Mouse (Mus musculus): ENCODE data around the gene Sp8. TPM values are rescaled to one million over a fixed set of nuclear protein-coding genes. Genes with fewer than 3 reads are reported as not detected.

The Sp8 gene
- polyA plus RNA-seq, 1 experiment from 2014 or later = not detected

DNA sequence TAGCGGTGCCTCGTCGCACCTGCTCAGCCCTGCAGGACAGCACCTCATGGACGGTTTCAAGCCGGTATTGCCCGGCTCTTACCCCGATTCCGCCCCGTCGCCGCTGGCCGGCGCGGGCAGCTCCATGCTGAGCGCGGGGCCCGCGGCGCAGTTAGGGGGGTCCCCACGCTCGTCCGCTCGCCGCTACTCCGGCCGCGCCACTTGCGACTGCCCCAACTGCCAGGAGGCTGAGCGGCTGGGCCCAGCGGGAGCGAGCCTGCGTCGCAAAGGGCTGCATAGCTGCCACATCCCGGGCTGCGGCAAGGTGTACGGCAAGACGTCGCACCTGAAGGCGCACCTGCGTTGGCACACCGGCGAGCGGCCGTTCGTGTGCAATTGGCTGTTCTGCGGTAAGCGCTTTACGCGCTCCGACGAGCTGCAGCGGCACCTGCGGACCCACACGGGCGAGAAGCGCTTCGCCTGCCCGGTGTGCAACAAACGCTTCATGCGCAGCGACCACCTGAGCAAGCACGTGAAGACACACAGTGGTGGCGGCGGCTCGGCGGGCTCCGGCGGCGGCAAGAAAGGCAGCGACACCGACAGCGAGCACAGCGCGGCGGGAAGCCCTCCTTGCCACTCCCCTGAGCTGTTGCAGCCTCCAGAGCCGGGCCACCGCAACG, 3.2 kb downstream of the Sp8 start:
- 1% methylated on average over 76 of the region's 78 CpGs for WGBS (ENCODE audit: insufficient replicate concordance)
- H3K27me3 ChIP-seq = peaks cover 93% of the 10 kb centered on the region

DNA sequence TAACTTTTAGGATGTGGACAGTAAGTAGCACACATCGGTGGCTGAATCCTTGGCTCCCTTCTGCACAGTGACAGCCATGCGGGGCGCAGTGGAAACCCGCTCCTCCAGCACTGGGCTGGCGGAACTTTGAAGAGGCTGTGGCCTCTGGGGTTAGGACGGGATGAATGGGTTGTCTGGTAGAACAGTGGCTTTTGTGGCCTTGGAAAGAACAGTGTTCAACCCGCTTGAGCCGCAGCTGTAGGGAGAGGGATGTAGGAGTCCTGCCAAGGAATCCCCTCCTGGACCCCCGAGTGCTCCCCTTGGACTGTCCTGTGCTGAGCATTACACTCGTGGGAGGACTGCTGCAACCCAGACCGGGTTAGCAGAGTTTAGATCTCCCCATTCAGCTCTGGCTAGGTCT, 3.9 kb downstream of the Sp8 start:
- H3K9ac ChIP-seq = no peak overlapping the region
- H3K36me3 ChIP-seq (replicated peaks) = no peaks in the 10 kb centered on the region
- ATAC-seq (ENCODE audit: insufficient read depth) = no peak
- 2% methylated on average over 11 of the region's 11 CpGs for whole genome bisulfite sequencing (ENCODE audit: insufficient replicate concordance)
- H3K4me2 ChIP-seq = no peak overlapping the region
- H3K27me3 ChIP-seq = peaks cover 93% of the 10 kb centered on the region
- H3K4me3 ChIP-seq (replicated peaks) = no peak overlapping the region
- peaks cover 11% of the 10 kb centered on the region for H3K4me1 ChIP-seq (replicated peaks)
- no peaks in the 10 kb centered on the region for H3K9me3 ChIP-seq (replicated peaks)
- H3K27ac ChIP-seq (replicated peaks) = no peak overlapping the region

More for the DNA sequence above, 3.2 kb downstream of the Sp8 start:
- 0 out of 2 replicates have a peak, but pooled peaks have one; percentile 15 for ATAC-seq (ENCODE audit: insufficient read depth)
- Histone ChIP-seq H3K4me1 (replicated peaks) (peaks cover 11% of the 10 kb centered on the region), H3K4me2 (peak overlapping the region; percentile 46), H3K9me3 (replicated peaks) (no peaks in the 10 kb centered on the region), H3K27ac (replicated peaks) (no peak overlapping the region), H3K4me3 (replicated peaks) (peak overlapping the region; percentile 20; the same call in 1 of the 2 replicates), H3K36me3 (replicated peaks) (no peaks in the 10 kb centered on the region), H3K9ac (no peak overlapping the region)

DNA sequence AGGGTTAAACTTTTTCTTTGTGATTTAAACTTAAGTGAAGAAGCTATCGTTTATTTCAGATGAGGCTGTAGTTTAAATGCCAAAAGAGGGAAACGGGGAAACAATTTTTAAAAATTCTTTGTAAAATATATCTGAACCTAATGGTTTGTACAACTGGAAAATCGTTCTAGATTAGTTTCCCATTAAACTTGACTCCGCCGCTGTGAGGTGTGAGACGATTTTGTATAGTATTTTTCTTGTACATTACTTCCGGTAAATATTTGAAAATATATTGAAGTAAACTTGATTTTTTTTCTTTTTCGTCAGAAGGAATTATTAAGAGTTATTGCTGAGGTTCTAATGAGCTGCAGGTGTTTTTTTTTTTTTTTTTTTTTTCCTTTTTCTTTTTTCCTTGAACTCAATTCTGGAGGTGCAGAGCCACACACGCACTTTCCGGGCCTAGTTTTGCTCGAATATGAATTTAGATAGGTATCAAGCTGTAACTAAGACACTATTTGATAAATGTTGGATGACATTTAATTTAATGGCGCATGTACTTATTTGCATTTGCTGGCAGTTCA, 4.8 kb downstream of the Sp8 start:
- 20% methylated on average over 12 of the region's 12 CpGs for WGBS (ENCODE audit: insufficient replicate concordance)
- H3K4me1 ChIP-seq (replicated peaks) = peaks cover 11% of the 10 kb centered on the region
- ATAC-seq (ENCODE audit: insufficient read depth) = no peak
- H3K9me3 ChIP-seq (replicated peaks) = no peaks in the 10 kb centered on the region
- H3K9ac ChIP-seq = no peak overlapping the region
- H3K27me3 ChIP-seq = peaks cover 92% of the 10 kb centered on the region
- no peaks in the 10 kb centered on the region for H3K36me3 ChIP-seq (replicated peaks)
- no peak overlapping the region for H3K27ac ChIP-seq (replicated peaks)
- H3K4me3 ChIP-seq (replicated peaks) = no peak overlapping the region
- H3K4me2 ChIP-seq = no peak overlapping the region

DNA sequence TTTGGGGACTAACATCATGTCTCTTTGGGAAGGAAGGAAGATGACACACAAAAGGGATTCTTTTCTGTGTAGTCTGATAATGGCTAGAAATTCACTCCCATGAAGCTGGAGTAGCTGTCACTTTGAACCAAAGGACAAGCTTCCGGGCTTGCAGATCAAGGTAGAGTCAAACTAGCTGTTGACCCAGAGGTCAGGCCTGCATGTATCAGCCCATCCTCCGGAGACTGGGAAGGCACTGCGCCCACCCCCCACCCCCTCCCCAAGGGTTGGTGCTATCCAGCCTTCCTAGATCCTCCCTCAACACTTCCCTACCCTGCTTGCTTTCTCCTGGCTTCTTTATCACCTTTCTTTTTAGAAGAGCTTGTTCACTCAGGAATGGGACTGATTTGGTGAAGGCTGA, 7.2 kb downstream of the Sp8 start:
- no peak for ATAC-seq (ENCODE audit: insufficient read depth)
- no peak overlapping the region for H3K4me3 ChIP-seq (replicated peaks)

DNA sequence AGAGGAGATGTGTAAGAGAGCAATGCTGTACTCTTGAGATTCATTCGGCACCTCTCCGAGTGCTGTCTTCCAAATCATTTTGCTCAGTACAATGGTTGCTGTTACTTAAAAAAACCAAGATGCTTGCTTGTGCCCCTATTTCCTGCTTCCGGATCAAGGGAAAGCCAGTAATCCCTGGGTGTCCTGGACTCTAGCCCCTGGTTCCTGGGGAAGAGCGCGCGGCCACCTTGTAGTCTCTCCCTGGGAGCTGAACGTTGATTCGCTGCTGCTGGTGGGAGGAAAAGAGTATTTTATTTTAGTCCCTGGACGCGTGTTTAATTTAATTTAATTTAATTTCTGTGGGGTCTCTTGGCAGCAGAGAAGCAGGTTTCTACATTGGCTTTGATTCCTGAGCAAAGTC, 8.3 kb downstream of the Sp8 start:
- no peak for ATAC-seq (ENCODE audit: insufficient read depth)
- H3K27ac ChIP-seq (replicated peaks) = no peak overlapping the region
- no peaks in the 10 kb centered on the region for H3K9me3 ChIP-seq (replicated peaks)
- H3K4me3 ChIP-seq (replicated peaks) = peak overlapping the region; percentile 42
- peaks cover 74% of the 10 kb centered on the region for H3K27me3 ChIP-seq
- peak overlapping the region; percentile 59 for H3K4me2 ChIP-seq
- peaks cover 1% of the 10 kb centered on the region; the same call in 1 of the 2 replicates for H3K4me1 ChIP-seq (replicated peaks)
- 3% methylated on average over 10 of the region's 10 CpGs for WGBS (ENCODE audit: insufficient replicate concordance)
- no peak overlapping the region for H3K9ac ChIP-seq
- H3K36me3 ChIP-seq (replicated peaks) = no peaks in the 10 kb centered on the region

More for the DNA sequence above, 7.2 kb downstream of the Sp8 start:
- no peak overlapping the region for H3K4me2 ChIP-seq
- H3K27ac ChIP-seq (replicated peaks) = no peak overlapping the region
- peaks cover 5% of the 10 kb centered on the region for H3K4me1 ChIP-seq (replicated peaks)
- no peak overlapping the region for H3K9ac ChIP-seq
- H3K9me3 ChIP-seq (replicated peaks) = no peaks in the 10 kb centered on the region
- H3K36me3 ChIP-seq (replicated peaks) = no peaks in the 10 kb centered on the region
- H3K27me3 ChIP-seq = peaks cover 85% of the 10 kb centered on the region
- 4% methylated on average over 3 of the region's 3 CpGs for WGBS (ENCODE audit: insufficient replicate concordance)

DNA sequence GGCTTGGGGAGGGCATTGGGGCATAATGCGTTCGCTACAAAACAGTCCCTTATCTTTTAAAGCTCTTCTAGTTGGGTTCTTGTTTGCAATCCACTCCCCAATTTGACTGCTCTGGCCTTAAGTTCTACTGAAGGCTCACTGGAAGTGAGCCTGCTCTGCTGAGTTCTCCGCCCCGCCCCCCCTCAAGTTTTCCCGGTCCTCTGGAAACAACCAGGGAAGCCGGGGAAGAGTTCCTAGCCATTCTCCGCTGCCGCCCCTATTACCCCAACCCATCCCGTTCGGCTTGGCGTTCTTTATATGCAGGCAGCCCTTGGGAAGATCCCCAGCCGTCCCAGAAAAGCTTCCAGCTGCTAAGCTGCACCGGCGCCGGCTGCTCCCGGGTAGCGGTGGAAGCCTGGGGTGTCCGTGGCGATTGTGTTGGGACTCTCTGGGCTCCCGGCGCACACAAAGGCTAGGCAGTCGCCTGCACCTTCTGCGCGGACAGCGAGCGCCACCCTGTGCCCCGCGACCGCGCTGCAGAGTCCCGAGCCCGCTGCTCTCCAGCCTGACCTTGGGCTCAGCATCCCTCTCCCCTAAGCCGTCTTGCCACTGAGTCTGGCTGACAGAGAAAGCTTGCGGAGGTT, 8.8 kb downstream of the Sp8 start:
- H3K4me1 ChIP-seq (replicated peaks) = no peaks in the 10 kb centered on the region
- H3K4me3 ChIP-seq (replicated peaks) = peak overlapping the region; percentile 42
- under 1% methylated on average over 34 of the region's 34 CpGs for WGBS (ENCODE audit: insufficient replicate concordance)
- no peaks in the 10 kb centered on the region for H3K9me3 ChIP-seq (replicated peaks)
- peaks cover 69% of the 10 kb centered on the region for H3K27me3 ChIP-seq
- peak overlapping the region; percentile 59 for H3K4me2 ChIP-seq
- H3K36me3 ChIP-seq (replicated peaks) = no peaks in the 10 kb centered on the region
- H3K27ac ChIP-seq (replicated peaks) = no peak overlapping the region
- peak; percentile 62 for ATAC-seq (ENCODE audit: insufficient read depth)
- no peak overlapping the region for H3K9ac ChIP-seq

DNA sequence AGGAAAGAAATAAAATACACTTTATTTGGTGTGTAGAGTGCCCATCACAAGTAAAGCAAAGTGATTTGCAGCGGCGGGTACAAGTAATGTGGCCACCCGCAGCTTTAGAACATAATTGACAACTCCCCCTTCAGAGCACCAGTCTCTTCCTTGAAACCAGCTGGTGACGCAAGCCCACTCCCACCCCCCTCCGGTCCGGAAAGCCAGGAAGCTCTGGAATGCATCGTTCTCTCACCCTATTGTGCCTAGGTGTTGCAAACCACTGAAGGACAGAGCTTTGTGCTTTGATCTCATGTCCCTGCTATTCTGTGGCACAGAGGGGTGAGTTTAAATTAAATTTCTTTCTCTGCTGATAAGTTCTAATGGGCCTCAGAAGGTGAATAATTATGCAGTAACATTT, 10.0 kb downstream of the Sp8 start:
- no peak overlapping the region for H3K27ac ChIP-seq (replicated peaks)
- no peak overlapping the region for H3K4me3 ChIP-seq (replicated peaks)
- ATAC-seq (ENCODE audit: insufficient read depth) = no peak
- no peak overlapping the region for H3K9ac ChIP-seq
- H3K36me3 ChIP-seq (replicated peaks) = no peaks in the 10 kb centered on the region
- H3K4me1 ChIP-seq (replicated peaks) = no peaks in the 10 kb centered on the region
- no peak overlapping the region for H3K4me2 ChIP-seq
- 3% methylated on average over 7 of the region's 7 CpGs for WGBS (ENCODE audit: insufficient replicate concordance)
- H3K27me3 ChIP-seq = peaks cover 57% of the 10 kb centered on the region
- H3K9me3 ChIP-seq (replicated peaks) = no peaks in the 10 kb centered on the region

DNA sequence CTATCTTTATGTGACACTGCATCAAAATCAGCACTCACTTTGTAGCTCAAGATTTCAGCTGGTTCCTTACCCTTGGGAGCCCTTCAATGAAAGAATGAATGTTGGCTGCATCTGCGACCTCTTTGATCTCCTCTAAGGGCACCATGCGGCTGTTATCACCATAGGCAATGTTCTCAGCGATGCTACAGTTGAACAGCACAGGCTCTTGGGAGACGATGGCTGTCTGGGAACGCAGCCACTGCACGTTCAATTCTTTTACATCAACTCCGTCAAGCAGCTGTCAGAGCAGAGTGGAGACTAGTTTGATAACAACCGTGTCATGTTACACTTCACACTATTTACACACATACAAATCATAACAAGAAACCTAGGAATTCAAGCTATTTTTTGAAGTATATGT, 26.5 kb downstream of the Sp8 start:
- Histone ChIP-seq H3K36me3 (replicated peaks) (no peaks in the 10 kb centered on the region), H3K9me3 (replicated peaks) (no peaks in the 10 kb centered on the region), H3K27ac (replicated peaks) (no peak overlapping the region), H3K27me3 (no peaks in the 10 kb centered on the region), H3K4me3 (replicated peaks) (no peak overlapping the region), H3K4me1 (replicated peaks) (no peaks in the 10 kb centered on the region), H3K9ac (no peak overlapping the region), H3K4me2 (no peak overlapping the region)
- 56% methylated on average over 8 of the region's 8 CpGs for WGBS (ENCODE audit: insufficient replicate concordance)
- ATAC-seq (ENCODE audit: insufficient read depth) = no peak

DNA sequence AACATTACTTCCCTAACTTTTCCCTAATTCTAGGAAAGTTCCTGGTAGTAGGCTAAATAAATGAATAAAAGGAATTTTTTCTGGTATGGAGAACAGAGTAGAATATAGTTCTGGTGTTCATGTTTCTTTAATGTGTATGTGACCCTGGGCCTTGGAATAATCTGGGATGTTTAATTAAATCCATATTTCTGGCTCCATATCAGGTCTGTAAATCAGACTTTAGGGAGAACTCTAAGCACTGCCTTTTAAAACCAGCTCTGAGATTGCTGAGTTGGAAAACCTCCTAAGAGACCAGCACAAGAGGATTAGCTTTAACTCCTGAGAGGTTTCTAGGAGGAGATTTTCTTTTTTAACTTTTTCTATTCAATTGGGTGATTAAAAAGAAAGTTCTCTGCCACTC, 36.7 kb downstream of the Sp8 start:
- Histone ChIP-seq H3K4me2 (no peak overlapping the region), H3K27ac (replicated peaks) (no peak overlapping the region), H3K4me1 (replicated peaks) (no peaks in the 10 kb centered on the region), H3K27me3 (no peaks in the 10 kb centered on the region), H3K9ac (no peak overlapping the region), H3K9me3 (replicated peaks) (no peaks in the 10 kb centered on the region), H3K4me3 (replicated peaks) (no peak overlapping the region), H3K36me3 (replicated peaks) (no peaks in the 10 kb centered on the region)
- ATAC-seq (ENCODE audit: insufficient read depth) = no peak

DNA sequence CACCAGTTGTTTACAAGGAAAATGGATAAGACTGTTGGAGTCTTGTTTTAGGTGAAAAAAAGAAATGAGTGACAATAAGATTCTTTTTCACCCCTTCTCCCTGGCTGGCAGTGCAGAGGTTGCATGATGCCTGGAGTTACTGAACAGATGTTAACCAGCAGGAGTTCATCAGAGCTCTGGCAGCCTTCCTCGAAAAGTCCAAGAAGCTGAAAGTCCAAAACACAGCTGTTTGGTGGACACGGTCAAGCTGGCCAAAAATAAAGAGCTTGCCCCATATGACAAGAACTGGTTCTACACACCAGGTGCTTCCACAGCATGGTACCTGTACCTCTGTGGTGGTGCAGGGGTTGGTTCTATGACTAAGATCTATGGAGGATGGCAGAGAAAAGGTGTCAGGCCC, 41.8 kb downstream of the Sp8 start:
- H3K27me3 ChIP-seq = no peaks in the 10 kb centered on the region
- 53% methylated on average over 2 of the region's 2 CpGs for WGBS (ENCODE audit: insufficient replicate concordance)
- H3K4me3 ChIP-seq (replicated peaks) = no peak overlapping the region
- H3K36me3 ChIP-seq (replicated peaks) = no peaks in the 10 kb centered on the region
- no peaks in the 10 kb centered on the region for H3K4me1 ChIP-seq (replicated peaks)
- no peak for ATAC-seq (ENCODE audit: insufficient read depth)
- H3K4me2 ChIP-seq = no peak overlapping the region
- H3K27ac ChIP-seq (replicated peaks) = no peak overlapping the region
- no peak overlapping the region for H3K9ac ChIP-seq
- H3K9me3 ChIP-seq (replicated peaks) = no peaks in the 10 kb centered on the region
